Mouse (Mus musculus): ENCODE measurements at regions not wholly inside any gene's neighbourhood (a gene's known extent, or its start where the extent isn't known, plus 50 kb on each side); places are given as distances from the start of the nearest gene placed in this dataset.
"Not testable (repeated sequence)": the region's sequence is repeated elsewhere in the genome, so short reads cannot be mapped to it uniquely, and the experiment has no call there.

- in situ Hi-C loops (cut with MboI; ENCODE audit: low pct_ligation_motif_present, low pct_unique_long_range_greater_than_20kb, low sequenced_read_pairs) (no loop called here), dilution Hi-C loops (cut with MboI; ENCODE audit: extremely low pct_ligation_motif_present, extremely low pct_unique_long_range_greater_than_20kb, low sequenced_read_pairs) (no loop called here)
- Histone ChIP-seq H3K79me2 (replicated peaks; ENCODE audit: control insufficient read depth, extremely low read depth, insufficient read depth, poor library complexity, severe bottlenecking) (no peaks in the 10 kb centered on the region), H3K4me2 (ENCODE audit: insufficient read depth, low read depth, poor library complexity, severe bottlenecking) (no peak overlapping the region), H3K9ac (ENCODE audit: insufficient read depth, low read depth) (no peak overlapping the region), H3K4me3 (replicated peaks in 1 of 3; ENCODE audit: low read depth in 2 of 3, low read length in 2 of 3, poor library complexity in 1 of 3) (no peak overlapping the region), H3K36me3 (replicated peaks in 1 of 2; ENCODE audit: control insufficient read depth in 1 of 2, insufficient read depth in 1 of 2, low read length in 1 of 2) (no peaks in the 10 kb centered on the region), H3K27me3 (replicated peaks) (no peaks in the 10 kb centered on the region), H3K9me3 (replicated peaks; ENCODE audit: low read length) (no peaks in the 10 kb centered on the region), H3K4me1 (ENCODE audit: control insufficient read depth in 1 of 2, insufficient read depth in 2 of 2) (peaks cover 0 to 12% of the 10 kb centered on the region in 2 experiments; a peak in 1 of 4 replicates), H3K27ac (ENCODE audit: insufficient read depth, low read depth) (no peak overlapping the region)
- TF ChIP-seq KAT2A (IDR thresholded peaks at IDR 0.05; ENCODE audit: insufficient replicate concordance, low read length), result no peak
- no peak for TF ChIP-seq IRF4 (IDR thresholded peaks at IDR 0.05; ENCODE audit: low read depth, low read length)
- no peak for TF ChIP-seq USF2 (conservative IDR thresholded peaks at IDR 0.05; ENCODE audit: low read depth, low read length)
- no peak for TF ChIP-seq TBP (conservative IDR thresholded peaks at IDR 0.05; ENCODE audit: low read depth, low read length)
- TF ChIP-seq SIN3A (IDR thresholded peaks at IDR 0.05; ENCODE audit: low read length), result no peak
- no peak for TF ChIP-seq CHD2 (IDR thresholded peaks at IDR 0.05; ENCODE audit: low read length)
- DNase-seq (ENCODE audit: extremely low read depth), result no peak
These were observed 287.3 kb upstream of the Adamts5 start for GRCm38 (mm10) chr16:86188966-86189365.

DNA sequence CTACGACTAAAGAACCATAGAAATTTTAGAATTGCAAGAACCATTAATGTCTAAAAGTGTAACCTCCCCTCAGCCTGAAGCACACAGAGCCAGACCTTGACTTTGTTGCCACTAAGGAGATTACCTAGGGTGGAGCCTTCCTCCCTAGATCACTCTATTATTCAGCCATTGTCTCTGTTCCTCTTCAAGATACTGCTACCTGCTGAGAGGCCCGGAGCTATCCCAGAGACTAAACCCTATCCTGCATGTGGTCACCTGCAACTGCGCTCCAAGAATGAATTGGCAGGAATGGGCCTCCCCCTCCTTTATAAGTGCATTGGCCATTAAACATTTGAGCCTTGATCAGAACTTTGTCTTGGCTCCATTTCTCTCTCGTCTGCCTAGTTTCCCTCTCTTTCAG is 286.0 kb upstream of the Adamts5 start:
- H3K36me3 ChIP-seq (replicated peaks in 1 of 2; ENCODE audit: control insufficient read depth in 1 of 2, insufficient read depth in 1 of 2, low read length in 1 of 2); H3K27ac ChIP-seq (ENCODE audit: insufficient read depth, low read depth); H3K4me3 ChIP-seq (replicated peaks in 1 of 3; ENCODE audit: low read depth in 2 of 3, low read length in 2 of 3, poor library complexity in 1 of 3); H3K9me3 ChIP-seq (replicated peaks; ENCODE audit: low read length); H3K9ac ChIP-seq (ENCODE audit: insufficient read depth, low read depth); in situ Hi-C loops (cut with MboI; ENCODE audit: low pct_ligation_motif_present, low pct_unique_long_range_greater_than_20kb, low sequenced_read_pairs); H3K79me2 ChIP-seq (replicated peaks; ENCODE audit: control insufficient read depth, extremely low read depth, insufficient read depth, poor library complexity, severe bottlenecking); H3K27me3 ChIP-seq (replicated peaks); H3K4me2 ChIP-seq (ENCODE audit: insufficient read depth, low read depth, poor library complexity, severe bottlenecking); DNase-seq (ENCODE audit: extremely low read depth); dilution Hi-C loops (cut with MboI; ENCODE audit: extremely low pct_ligation_motif_present, extremely low pct_unique_long_range_greater_than_20kb, low sequenced_read_pairs): not testable (repeated sequence)
- H3K4me1 ChIP-seq (ENCODE audit: control insufficient read depth in 1 of 2, insufficient read depth in 2 of 2), result peaks cover 0 to 12% of the 10 kb centered on the region in 2 experiments; a peak in 1 of 4 replicates

- Histone ChIP-seq H3K4me2 (ENCODE audit: insufficient read depth, low read depth, poor library complexity, severe bottlenecking) (no peak overlapping the region), H3K9ac (ENCODE audit: insufficient read depth, low read depth) (no peak overlapping the region), H3K4me1 (ENCODE audit: control insufficient read depth in 1 of 2, insufficient read depth in 2 of 2) (no peaks in the 10 kb centered on the region), H3K27me3 (replicated peaks) (no peaks in the 10 kb centered on the region), H3K4me3 (replicated peaks in 1 of 3; ENCODE audit: low read depth in 2 of 3, low read length in 2 of 3, poor library complexity in 1 of 3) (no peak overlapping the region), H3K36me3 (replicated peaks in 1 of 2; ENCODE audit: control insufficient read depth in 1 of 2, insufficient read depth in 1 of 2, low read length in 1 of 2) (no peaks in the 10 kb centered on the region), H3K79me2 (replicated peaks; ENCODE audit: control insufficient read depth, extremely low read depth, insufficient read depth, poor library complexity, severe bottlenecking) (no peaks in the 10 kb centered on the region), H3K27ac (ENCODE audit: insufficient read depth, low read depth) (no peak overlapping the region), H3K9me3 (replicated peaks; ENCODE audit: low read length) (no peaks in the 10 kb centered on the region)
- in situ Hi-C loops (cut with MboI; ENCODE audit: low pct_ligation_motif_present, low pct_unique_long_range_greater_than_20kb, low sequenced_read_pairs) (no loop called here), dilution Hi-C loops (cut with MboI; ENCODE audit: extremely low pct_ligation_motif_present, extremely low pct_unique_long_range_greater_than_20kb, low sequenced_read_pairs) (no loop called here)
- no peak for DNase-seq (ENCODE audit: extremely low read depth)
- TF ChIP-seq SIN3A (IDR thresholded peaks at IDR 0.05; ENCODE audit: low read length) (no peak), ETS1 (conservative IDR thresholded peaks at IDR 0.05; ENCODE audit: low read depth, low read length) (no peak), JUND (conservative IDR thresholded peaks at IDR 0.05; ENCODE audit: low read depth, low read length) (no peak), E2F4 (IDR thresholded peaks at IDR 0.05; ENCODE audit: insufficient replicate concordance, low read depth, low read length) (no peak), SMC3 (IDR thresholded peaks at IDR 0.05; ENCODE audit: low read depth, low read length) (no peak), MAFK (IDR thresholded peaks at IDR 0.05; ENCODE audit: insufficient replicate concordance, low read length) (no peak), MYC (IDR thresholded peaks at IDR 0.05; ENCODE audit: low read depth, low read length) (no peak), UBTF (IDR thresholded peaks at IDR 0.05; ENCODE audit: low read depth, low read length) (no peak), POLR2A (IDR thresholded peaks at IDR 0.05; ENCODE audit: low read depth, low read length) (no peak), USF2 (conservative IDR thresholded peaks at IDR 0.05; ENCODE audit: low read depth, low read length) (no peak), MAZ (IDR thresholded peaks at IDR 0.05; ENCODE audit: low read depth, low read length) (no peak), CTCF (conservative IDR thresholded peaks at IDR 0.05 in 1 of 2, IDR thresholded peaks at IDR 0.05 in 1 of 2; ENCODE audit: low read depth in 2 of 2, low read length in 2 of 2) (no peak), MXI1 (IDR thresholded peaks at IDR 0.05; ENCODE audit: low read depth, low read length) (no peak), RAD21 (IDR thresholded peaks at IDR 0.05; ENCODE audit: low read depth, low read length) (no peak), CHD2 (IDR thresholded peaks at IDR 0.05; ENCODE audit: low read length) (no peak), KAT2A (IDR thresholded peaks at IDR 0.05; ENCODE audit: insufficient replicate concordance, low read length) (no peak), TBP (conservative IDR thresholded peaks at IDR 0.05; ENCODE audit: low read depth, low read length) (no peak), MEF2A (IDR thresholded peaks at IDR 0.05; ENCODE audit: borderline replicate concordance, low read depth, low read length) (no peak), POLR2AphosphoS2 (IDR thresholded peaks at IDR 0.05; ENCODE audit: low read depth, low read length) (no peak), ZKSCAN1 (IDR thresholded peaks at IDR 0.05; ENCODE audit: borderline replicate concordance, low read depth, low read length) (no peak)
These were observed 257.6 kb upstream of the Adamts5 start for GRCm38 (mm10) chr16:86159021-86159815.

Data from CH12.LX (cell line).